Mouse (Mus musculus): ENCODE results near the gene Astn1.

Gene Astn1

DNA sequence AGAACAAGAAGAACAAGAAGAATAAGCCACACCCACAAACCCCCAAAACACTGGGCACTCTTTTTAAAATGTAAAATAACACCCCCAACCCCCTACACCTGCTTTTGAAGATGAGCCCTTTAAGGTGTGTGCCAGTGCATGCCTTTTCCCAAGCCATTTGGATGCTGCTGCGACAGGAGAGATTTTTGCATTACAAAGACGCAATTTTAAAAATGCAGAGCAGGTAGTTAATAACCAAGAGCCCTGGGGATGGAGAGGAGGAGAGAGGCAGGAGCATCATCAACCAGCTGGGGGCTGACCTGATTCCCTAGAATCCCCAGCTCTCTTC lies at the start of gene Astn1:
Gene Astn1, plus strand, starts transcription at position 310 of the 328 bp plus-strand sequence.
- no peak for DNase-seq (ENCODE audit: low read depth)

DNA sequence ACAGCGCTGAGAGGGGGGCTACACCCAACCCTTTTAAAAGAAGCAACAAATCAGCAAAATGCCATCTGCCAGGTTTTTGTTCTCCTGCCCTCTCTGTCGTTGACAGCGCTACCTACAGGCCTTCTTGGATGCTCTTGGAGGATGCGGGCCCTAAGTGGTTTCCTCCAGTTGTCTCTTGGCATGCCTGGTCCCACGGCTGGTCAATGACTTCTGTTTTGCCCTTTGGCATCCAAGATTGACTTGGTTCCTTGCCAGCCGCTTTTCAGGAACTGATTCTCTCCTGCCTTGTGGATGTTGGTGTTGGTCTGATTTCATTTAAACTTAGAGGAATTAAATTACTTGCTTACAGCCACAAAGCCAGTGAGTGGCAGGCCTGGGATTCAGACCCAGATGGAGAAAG lies 38.7 kb upstream of the Astn1 start:
- DNase-seq (ENCODE audit: low read depth), result no peak

DNA sequence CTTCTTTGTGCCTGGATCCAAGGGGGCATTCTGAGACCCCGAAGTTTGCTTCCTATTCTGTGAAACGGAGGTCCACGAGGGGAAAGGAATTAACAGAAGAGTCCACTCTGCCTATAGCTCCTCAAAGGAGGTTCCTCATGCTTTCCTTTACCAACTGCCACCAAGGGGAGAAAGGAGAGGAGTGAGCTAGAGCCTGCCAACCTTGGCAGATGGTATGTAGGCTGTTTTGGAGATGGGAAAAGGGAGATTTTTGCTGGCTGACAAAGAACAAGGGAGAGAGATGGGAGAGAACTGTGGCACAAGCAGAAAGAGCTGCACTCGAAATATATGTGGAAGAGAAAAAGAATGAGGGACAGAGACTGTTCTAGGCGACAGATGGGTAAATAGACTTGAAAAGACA lies 33.9 kb upstream of the Astn1 start:
- DNase-seq (ENCODE audit: low read depth), result no peak

DNA sequence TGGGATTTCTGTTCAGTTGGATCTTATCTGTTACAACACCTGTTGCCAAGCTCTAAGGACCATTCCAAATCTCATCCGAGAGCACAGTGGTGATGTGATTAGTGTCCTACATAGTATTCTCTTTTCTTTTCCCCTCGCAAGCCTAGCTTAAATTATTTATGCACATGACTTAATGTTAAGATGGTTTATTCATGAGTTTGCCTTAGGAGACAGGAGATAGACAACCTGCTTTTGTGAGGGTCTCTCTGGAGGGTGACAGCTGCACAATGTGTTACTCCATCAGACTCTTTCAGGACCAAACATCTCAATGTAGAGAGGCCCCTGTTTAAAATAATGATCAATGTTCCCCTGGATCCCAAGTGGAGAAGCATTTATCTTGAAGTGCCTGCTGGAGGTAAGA lies 33.2 kb upstream of the Astn1 start:
- DNase-seq (ENCODE audit: low read depth), result no peak

DNA sequence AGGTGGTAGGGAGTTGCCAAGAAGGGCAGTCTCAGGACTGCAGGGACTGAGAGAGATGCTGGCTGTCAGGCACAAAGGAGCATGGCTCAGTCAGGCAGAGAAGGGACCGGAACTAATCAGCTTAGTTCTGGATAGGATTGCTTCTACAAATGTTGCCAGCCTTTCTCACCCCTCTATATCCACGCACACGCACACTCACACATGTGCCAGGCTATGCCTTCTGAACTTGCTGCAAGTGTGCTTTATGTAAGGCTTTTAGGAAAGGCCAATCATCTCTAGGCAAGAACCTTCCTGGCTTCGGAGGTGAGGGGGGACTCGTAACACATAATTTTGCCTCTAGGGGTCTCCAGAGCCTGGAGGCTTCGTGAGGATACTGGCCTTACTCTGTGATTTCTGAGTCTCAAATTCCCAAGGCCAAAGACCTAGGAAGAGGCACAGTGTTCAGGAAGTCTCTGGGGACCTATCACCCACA lies 18.8 kb upstream of the Astn1 start:
- no peak for DNase-seq (ENCODE audit: low read depth)

DNA sequence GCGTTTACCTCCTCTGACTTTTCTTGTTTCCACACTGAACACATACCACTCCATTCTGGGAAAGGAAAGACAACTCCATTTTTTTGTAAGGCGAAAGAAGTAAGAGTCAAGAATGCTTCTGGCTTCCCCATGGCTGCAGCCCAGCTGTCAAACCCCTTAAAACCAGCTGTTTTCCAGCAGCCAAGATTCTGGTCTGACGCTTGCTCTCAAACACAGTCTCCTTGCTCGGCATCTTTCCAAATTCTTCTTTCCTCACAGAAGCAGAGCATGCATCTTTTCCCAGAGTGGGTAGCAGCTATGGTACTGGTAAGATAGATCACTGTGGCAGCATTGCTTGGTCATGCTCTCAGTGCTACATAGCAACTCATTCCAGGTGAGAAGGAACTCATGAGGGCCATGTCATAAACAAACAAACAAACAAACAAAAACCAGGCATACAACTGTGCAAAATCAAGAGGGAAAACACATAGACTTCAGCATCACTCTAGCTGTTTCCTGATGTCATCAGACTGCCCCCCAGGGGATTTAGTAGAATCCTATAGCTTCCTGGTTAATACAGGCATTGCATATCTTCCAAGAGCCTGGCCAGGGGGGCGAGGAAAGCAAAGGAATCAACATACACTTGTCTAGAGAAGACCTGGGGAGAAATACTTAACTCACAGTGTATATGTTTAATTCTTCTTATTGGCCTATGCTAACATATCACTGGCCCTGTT lies 8.3 kb upstream of the Astn1 start:
- no peak for DNase-seq (ENCODE audit: low read depth)

DNA sequence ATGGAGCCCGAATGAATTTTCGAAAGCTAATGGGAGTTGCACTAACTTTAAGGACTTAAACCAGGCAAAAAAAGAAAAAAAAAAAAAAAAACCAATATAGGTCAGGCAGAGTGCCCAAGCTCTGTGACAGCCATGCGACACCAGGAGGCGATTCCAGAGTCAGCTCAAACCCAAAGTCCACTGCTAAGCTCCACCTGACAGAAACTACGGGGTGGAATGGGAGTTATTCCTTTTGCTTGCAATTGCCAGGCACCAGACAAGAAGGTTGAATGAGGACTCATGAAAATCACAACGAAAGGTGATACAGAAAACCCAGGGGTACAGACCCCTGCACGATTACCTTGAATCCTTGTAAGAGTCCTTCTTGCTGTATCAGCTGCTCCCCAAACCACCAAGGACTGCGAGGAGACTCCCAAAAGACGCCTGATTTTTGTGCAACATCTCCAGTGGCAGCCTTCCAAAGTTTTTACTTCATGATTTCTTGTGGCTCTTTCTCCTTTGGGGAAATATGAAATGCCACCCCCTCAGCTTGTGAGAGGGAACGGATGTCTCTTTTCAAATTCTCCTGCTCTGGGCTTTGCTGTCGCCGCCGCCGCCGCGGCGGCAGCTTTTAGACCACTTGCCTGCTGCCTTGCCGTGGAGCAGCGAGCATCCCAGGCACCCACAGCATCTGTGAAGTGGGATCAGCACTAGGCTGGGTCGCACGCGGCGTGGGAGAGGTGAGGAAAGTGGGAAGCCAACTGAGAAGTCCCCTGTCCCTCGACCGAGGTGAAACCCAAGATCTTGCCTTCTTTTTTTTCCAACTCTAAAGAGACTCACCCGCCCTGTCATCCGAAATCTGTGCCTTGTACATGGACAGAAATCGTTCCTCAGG lies 6.7 kb upstream of the Astn1 start:
- no peak for DNase-seq (ENCODE audit: low read depth)

DNA sequence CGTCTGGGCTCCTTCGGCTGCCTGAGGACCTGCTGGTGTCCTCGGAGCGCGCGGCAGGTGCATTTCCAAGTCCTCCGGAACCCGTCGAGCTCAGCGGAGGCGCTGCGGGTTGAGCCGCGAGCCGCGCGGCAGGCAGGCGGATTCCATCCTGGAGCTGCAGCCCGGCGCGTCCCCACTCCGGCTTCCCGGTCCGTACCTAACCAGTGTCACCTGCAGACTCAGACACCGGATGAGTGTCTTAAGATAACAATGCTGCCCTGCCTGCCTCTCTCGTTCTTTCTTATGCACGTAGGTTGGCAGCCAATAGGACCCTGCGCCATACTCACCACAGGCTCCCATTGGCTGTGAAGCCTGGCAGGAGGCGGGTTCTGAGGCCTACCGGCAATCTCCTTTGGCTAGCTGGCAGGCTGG lies 6.0 kb upstream of the Astn1 start, which contains the start of gene Brinp2:
Gene Brinp2, minus strand, starts transcription at position 276 of the 411 bp plus-strand sequence.
- DNase-seq (ENCODE audit: low read depth), result no peak

DNA sequence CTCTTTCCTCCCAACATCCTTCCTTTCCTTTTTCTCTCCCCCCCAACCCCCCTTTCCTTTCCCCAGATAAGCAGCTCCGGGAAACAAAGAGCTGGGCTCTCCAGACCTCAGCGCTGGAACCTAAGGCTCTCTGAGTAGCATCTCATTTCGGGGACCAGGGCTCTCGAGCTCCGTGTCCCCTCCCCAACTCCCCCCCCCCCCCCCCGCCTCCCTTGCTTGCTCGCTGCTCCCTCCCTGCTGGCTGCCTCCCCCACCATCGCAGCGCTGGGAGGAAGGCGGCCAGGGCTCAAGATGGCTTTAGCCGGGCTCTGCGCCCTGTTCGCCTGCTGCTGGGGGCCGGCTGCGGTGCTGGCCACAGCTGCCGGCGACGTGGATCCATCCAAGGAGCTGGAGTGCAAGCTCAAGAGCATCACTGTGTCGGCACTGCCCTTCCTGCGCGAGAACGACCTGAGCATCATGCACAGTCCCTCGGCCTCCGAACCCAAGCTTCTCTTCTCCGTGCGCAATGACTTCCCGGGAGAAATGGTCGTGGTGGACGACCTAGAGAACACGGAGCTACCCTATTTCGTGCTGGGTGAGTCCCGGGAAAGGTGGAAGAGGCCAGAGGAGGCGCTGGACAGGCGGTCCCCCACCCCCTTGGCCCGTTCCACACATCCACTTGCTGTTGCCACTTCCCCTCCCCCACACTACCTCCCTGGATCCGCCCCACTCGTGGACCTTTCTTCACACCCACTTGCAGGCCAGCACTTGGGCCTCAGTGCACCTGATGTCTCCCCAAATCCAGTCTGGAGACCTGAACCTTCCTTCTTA lies 424 bp downstream of the Astn1 start:
- no peak for DNase-seq (ENCODE audit: low read depth)

DNA sequence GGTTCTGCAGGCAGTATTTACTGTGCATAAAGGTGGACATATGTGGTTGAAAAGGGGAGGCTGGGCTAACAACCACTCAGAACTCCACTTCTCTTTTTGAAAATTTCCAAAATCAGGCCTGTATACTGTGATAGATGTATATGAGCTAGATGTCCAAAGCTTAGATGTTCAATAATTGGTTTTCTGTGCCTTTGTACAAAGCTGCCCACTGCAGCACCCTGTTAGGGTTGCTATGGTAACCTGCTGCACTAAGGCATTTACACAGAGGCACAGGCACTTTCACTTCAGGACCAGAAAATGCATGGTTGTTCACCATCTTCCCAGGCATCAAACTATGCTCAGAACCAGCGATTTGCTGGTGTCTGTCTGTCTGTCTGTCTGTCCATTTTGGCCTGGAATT lies 2.4 kb downstream of the Astn1 start:
- no peak for DNase-seq (ENCODE audit: low read depth)

DNA sequence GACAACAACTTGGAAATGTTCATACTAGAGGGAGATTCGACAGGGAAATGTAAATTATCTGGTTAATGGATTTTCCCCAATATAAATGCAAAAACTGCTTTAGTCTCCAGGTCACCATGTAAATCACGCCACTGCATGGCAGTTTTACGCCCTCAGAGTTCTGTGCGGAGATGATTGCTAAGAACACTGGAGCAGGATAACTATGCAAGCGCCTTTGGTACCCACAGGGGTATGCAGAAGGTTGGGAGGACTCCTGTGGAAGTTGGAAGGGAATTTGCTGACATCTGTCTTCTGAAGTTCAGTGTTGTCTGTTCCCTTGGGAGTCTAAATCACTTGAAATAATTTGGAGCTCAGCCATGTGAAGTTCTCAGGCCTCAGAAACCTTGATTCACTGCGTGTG lies 20.2 kb downstream of the Astn1 start:
- no peak for DNase-seq (ENCODE audit: low read depth)

DNA sequence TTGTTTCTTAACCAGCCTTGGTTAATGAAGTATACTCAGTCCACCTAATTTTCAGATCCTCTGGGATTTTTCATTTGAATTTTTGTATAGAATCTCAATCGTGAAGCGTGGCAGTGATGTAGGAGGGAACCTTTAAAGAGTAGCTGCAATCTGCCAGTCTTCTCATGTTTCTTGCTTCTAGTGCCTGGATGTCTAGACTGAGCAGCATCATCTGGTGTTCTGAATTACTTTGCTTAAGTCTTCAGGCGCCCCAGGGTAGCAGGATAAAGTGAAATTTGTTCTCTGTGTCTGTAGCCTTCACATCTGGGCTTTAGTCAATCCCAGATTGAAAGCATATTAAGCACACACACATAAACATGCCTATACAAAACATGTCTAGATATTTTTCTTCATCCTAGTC lies 21.1 kb downstream of the Astn1 start:
- DNase-seq (ENCODE audit: low read depth), result no peak

DNA sequence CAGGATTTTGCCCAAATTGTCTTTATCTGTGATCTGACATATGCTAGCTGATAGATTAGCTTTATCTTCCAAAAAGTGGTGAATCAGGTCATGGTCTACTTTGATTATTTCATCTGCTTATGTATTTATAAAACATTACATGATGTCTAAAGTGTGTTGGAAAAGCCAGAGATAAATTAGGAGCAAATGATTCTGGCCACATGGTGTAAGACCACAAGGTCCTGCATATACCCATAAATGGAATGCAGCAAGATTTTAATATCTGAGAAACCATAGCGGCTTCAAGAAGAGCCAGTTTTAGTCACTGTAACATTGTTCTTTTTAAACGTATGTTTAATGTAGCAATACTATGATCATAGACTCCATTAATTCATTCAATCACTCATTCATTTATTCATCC lies 23.2 kb downstream of the Astn1 start:
- DNase-seq (ENCODE audit: low read depth), result no peak

DNA sequence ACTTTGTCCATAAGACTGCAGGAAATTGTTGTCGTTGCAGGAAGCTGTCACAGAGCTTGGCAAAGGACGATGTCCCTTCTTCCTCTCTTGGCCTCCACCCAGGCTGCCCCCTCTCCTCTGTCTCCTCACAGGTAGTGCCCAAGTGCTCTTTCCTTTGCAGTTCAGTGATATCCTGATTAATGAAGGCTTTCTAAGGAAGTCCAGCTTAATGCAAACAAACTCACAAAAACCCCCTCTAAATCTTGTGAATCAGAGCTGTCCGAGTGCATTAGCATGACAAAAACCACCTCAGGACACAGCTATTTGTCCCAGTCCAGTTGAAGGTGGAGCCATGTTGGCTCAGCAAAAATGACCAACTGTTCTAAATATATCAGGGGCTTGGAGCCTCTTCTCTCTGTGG lies 24.7 kb downstream of the Astn1 start:
- DNase-seq (ENCODE audit: low read depth), result no peak

DNA sequence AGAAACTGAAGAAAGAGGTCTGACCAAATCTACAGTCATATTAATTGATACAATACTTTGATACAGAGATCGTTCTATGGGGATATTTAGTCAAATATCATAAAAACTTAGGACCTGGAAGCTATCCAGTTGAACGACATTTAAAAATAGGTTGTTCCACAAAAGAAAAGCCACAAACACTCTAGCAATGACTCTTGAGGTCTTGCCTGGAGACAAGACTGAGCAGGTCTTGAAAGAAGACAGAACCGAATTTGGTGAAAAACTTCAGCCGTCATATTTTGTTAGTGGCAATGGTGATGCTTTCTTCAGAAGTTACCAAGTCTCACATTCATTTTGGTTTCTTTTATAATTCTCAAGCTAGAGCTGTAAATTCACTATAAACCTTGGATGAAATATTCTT lies 26.9 kb downstream of the Astn1 start:
- no peak for DNase-seq (ENCODE audit: low read depth)

DNA sequence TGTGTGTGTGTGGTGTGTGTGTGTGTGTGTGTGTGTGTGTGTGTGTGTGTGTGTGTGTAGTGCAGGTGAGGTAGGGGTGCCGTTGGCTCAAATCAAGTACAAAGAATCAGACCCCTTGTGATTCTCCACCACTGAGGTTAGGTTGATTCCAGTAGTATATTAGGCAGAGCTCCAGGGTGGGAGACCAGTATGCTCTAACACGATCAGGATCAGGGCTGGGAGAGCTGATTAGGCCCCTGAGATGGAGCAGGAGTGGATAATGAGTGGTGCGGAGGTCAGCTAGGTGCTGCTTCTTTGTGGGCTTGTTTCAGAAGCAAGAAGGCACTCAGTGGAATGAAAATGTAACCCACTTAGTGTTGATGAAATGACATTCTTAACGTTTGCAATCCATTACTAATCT lies 28.6 kb downstream of the Astn1 start:
- DNase-seq (ENCODE audit: low read depth), result no peak

DNA sequence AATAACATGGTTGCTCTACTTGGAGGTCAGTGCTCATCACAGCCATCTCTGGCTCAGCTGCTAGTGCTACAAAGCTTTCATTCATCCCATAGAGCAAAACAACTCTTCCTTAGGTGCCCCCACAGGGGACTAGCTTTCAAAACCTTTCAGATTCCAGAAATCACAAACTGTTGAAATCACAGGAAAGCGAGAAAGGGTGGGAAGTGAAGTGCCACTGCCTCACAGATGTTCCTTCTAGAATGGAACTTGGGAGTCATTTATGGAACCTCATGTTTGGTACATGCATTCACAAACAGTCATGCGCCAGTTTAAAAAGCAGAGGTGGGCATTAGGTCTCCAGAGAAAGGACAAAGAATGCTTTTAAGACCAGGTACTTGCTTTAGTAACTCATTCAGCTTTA lies 35.0 kb downstream of the Astn1 start:
- no peak for DNase-seq (ENCODE audit: low read depth)

DNA sequence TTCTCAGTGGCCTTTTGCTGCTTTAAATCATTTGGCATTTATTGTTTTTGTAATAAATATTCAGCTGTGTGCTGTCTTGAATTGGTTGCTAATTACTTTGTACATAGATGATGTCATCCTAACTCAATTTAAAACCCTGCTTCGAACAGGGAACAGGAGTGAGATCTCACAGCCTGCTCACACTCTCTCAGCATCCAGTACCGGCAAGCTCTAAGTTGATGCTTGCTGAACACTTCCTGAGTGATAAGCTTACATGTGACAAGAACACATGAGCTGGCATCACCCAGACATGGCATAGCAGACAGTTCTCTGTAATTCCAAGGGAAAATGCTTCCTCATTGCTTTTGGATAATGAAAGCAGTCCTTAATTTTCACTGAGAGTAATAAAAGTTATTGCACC lies 38.8 kb downstream of the Astn1 start:
- no peak for DNase-seq (ENCODE audit: low read depth)

DNA sequence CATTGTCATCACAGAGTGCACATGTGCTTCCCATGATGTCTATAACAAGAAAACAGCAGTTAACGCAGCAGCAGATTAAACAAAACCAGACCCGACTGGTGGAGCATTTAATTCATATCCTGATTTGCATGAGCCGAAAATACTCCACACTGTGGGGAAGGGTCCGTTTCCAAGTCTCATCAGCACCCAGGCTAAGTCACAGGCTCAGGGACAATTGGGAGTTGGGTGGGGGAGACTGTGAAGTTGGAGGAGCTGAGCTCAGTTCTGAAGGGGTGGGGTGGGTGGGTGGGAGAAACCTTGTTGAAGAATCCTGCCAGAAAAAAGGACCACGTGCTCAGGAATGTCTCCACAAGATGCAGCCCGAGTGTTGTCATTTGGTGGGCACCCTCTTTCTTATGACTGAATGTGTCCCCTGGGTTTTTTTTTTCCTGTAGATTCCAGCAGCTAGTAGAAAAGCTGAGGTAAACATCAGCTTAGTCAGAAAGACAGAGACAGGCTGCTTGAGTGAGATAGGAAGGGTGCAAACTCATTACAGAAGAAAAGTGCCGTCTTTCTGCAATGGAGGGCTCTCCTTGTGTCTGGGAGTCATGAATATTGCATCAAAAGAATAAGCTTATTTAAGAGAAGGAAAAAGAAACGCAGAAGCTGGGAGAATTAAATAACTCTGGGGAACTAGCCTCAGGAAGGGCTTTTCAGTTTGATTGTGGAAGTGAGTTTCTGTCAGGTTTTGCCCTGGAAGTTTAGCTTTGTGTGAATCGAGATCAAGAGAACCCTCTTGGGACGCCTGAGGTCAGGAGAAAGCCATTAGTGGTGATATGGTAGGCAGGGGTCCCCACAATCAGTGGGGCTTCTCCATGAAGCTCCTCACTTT lies 44.1 kb downstream of the Astn1 start:
- DNase-seq (ENCODE audit: low read depth), result no peak

DNA sequence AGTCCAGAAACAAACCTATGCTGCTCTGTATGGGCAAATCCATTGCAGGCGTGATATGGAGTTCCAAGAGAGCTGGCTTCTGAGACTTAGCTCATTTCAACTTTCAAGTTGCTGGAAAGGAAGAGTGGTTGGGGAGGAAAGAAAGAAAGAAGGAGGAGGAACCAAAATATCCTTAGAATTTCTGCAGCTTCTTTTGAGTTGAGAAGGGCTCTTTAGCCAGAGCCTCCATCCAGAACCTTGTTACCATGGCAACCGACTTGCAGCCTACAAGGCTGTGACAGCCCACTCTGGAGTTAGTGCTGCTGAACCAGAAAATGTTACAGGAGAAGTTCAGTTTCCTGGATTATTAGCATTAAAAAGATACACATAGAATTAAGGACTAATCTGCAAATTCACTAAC lies 46.1 kb downstream of the Astn1 start:
- DNase-seq (ENCODE audit: low read depth), result no peak

DNA sequence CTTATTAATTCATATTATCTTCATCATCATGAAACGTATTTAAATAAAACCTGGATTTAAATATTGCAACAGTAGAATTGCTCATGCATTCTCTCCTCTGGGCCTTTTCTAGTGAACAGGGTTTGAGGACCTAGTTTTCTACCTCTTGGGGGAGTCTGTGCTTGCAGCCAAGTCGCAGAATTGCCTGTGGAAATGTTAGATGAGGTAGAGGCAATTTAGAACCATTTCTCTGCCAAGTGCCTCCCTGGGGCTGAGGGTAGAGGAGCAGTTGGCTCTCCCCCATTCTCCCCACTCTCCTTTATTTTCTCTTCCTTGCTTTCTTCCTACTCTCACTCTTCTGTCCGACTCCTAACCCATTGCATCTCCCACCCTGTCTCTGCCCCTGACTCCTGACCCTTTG lies 49.1 kb downstream of the Astn1 start:
- DNase-seq (ENCODE audit: low read depth), result no peak

DNA sequence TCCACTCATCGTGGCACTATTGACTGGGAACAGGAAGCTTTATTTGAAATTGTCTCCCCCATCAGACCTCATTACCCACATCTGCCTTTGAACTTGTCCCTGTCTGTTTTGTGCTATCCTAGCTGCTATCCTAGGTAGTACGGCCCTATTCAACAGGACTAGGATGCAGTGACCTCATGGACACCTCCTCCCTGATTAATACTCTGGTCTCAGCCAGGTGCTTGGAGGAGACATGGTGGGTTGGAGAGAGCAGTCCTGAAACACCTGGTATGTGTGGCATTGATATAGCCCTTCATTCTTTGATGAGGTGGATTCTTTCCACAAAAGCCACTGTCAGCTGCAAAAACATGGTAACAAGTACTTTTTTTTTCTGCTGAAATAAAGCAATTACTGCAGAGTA lies 52.1 kb downstream of the Astn1 start:
- no peak for DNase-seq (ENCODE audit: low read depth)
